In genomic region chr8:70071836-70072440, GRCm38 (mm10) we compare ENCODE assay signal across 10 mouse cellular contexts. TPM values are rescaled to one million over a fixed set of nuclear protein-coding genes. Genes with fewer than 3 reads are reported as not detected.
DNase-seq lines count a peak whose midpoint lies in the region; ATAC-seq lines count a peak whose summit lies in the region.
"Had no signal": no experiment of that assay in that cellular context is flagged by ENCODE, and none has a peak within 500 bp of the region (broad histone marks: within the 10 kb centered on the region; RNA-seq: fewer than 3 reads in every experiment).

No protein-coding gene starts in this region.

- H3K4me1 ChIP-seq in heart, embryonic 14.5 days (ENCODE audit: control insufficient read depth in 2 of 2, insufficient read depth in 2 of 2, low read length in 2 of 2): peaks cover 13 to 21% of the 10 kb centered on the region in 2 experiments; a peak in 3 of 4 replicates
- H3K4me1 ChIP-seq in lung, embryonic 15.5 days: peaks cover 8% of the 10 kb centered on the region
- H3K4me1 ChIP-seq in kidney, embryonic 16.5 days (ENCODE audit: insufficient read depth, low read length): peaks cover 9% of the 10 kb centered on the region
- 0 out of 2 replicates have a peak, but pooled peaks cover 3% of the 10 kb centered on the region for H3K4me1 ChIP-seq in stomach, embryonic 16.5 days (ENCODE audit: control insufficient read depth, insufficient read depth, low read length)

- peaks cover 51% of the 10 kb centered on the region for H3K36me3 ChIP-seq in heart, embryonic 14.5 days (ENCODE audit: control insufficient read depth, insufficient read depth, low read length)
- peaks cover 22% of the 10 kb centered on the region; the same call in 1 of the 2 replicates for H3K36me3 ChIP-seq in lung, embryonic 15.5 days
- peaks cover 37% of the 10 kb centered on the region for H3K36me3 ChIP-seq in kidney, embryonic 16.5 days (ENCODE audit: insufficient read depth, low read length)
- peaks cover 15% of the 10 kb centered on the region for H3K36me3 ChIP-seq in stomach, embryonic 16.5 days (ENCODE audit: control insufficient read depth, insufficient read depth, low read length)

- intact Hi-C loops in heart, postnatal 10 days (cut with DNase I): no loop called here

- no peak overlapping the region for H3K4me3 ChIP-seq in heart, embryonic 14.5 days (ENCODE audit: control insufficient read depth in 1 of 2, insufficient read depth in 1 of 2, low read depth in 1 of 2, low read length in 2 of 2)
- H3K4me3 ChIP-seq in lung, embryonic 15.5 days: no peak overlapping the region
- H3K4me3 ChIP-seq in kidney, embryonic 16.5 days (ENCODE audit: low read length): no peak overlapping the region
- no peak overlapping the region for H3K4me3 ChIP-seq in stomach, embryonic 16.5 days (replicated peaks; ENCODE audit: low read length)

- no peaks in the 10 kb centered on the region for H3K9me3 ChIP-seq in heart, embryonic 14.5 days (ENCODE audit: control insufficient read depth, low read length)
- H3K9me3 ChIP-seq in lung, embryonic 15.5 days: no peaks in the 10 kb centered on the region
- no peaks in the 10 kb centered on the region for H3K9me3 ChIP-seq in kidney, embryonic 16.5 days (ENCODE audit: low read length)
- H3K9me3 ChIP-seq in stomach, embryonic 16.5 days (replicated peaks; ENCODE audit: control insufficient read depth, low read length): no peaks in the 10 kb centered on the region

- no peaks in the 10 kb centered on the region for H3K27me3 ChIP-seq in heart, embryonic 14.5 days (ENCODE audit: control insufficient read depth, insufficient read depth, low read length)
- no peaks in the 10 kb centered on the region for H3K27me3 ChIP-seq in lung, embryonic 15.5 days
- no peaks in the 10 kb centered on the region for H3K27me3 ChIP-seq in kidney, embryonic 16.5 days (ENCODE audit: insufficient read depth, low read length)
- no peaks in the 10 kb centered on the region for H3K27me3 ChIP-seq in stomach, embryonic 16.5 days (ENCODE audit: control insufficient read depth, insufficient read depth, low read length)
- H3K27me3 ChIP-seq: Patski had no signal

- H3K4me2 ChIP-seq in heart, embryonic 14.5 days (ENCODE audit: low read length): no peak overlapping the region
- no peak overlapping the region for H3K4me2 ChIP-seq in lung, embryonic 15.5 days
- peak overlapping the region; percentile 54 for H3K4me2 ChIP-seq in kidney, embryonic 16.5 days (replicated peaks; ENCODE audit: low read depth, low read length)
- H3K4me2 ChIP-seq in stomach, embryonic 16.5 days (ENCODE audit: low read depth, low read length): no peak overlapping the region

- WGBS in heart, embryonic 14.5 days: 69% methylated on average over 2 of the region's 2 CpGs
- WGBS in lung, embryonic 15.5 days: 74% methylated on average over 2 of the region's 2 CpGs
- 78% methylated on average over 2 of the region's 2 CpGs for WGBS in kidney, embryonic 16.5 days
- 77% methylated on average over 2 of the region's 2 CpGs for WGBS in stomach, embryonic 16.5 days

- H3K27ac ChIP-seq in heart, embryonic 14.5 days (replicated peaks in 1 of 2; ENCODE audit: control insufficient read depth in 1 of 2, insufficient read depth in 1 of 2, low read depth in 2 of 2, low read length in 2 of 2): peak overlapping the region in 1 of 2 experiments; percentile 19; a peak in 1 of 4 replicates
- H3K27ac ChIP-seq in lung, embryonic 15.5 days: 0 out of 2 replicates have a peak overlapping the region, but pooled peaks have one; percentile 4
- H3K27ac ChIP-seq in kidney, embryonic 16.5 days (ENCODE audit: low read length): no peak overlapping the region
- H3K27ac ChIP-seq in stomach, embryonic 16.5 days (ENCODE audit: low read length): no peak overlapping the region
- H3K27ac ChIP-seq: macrophage had no signal

- no peak for DNase-seq in heart, postnatal 10 days
- no peak for DNase-seq in lung, postnatal 25 days (ENCODE audit: low spot score)
- no peak for DNase-seq in cerebellum, postnatal 25 days

- 0 out of 2 replicates have a peak, but pooled peaks have one; percentile 25 for ATAC-seq in heart, embryonic 14.5 days (ENCODE audit: insufficient number of reproducible peaks, insufficient read depth, low FRiP score, low read depth)
- peak; percentile 56; the same call in 1 of the 2 replicates for ATAC-seq in lung, embryonic 15.5 days (ENCODE audit: borderline replicate concordance, extremely low read depth, low FRiP score, low TSS enrichment)
- ATAC-seq in kidney, embryonic 16.5 days (ENCODE audit: low FRiP score, low TSS enrichment): no peak
- ATAC-seq in stomach, embryonic 16.5 days (ENCODE audit: insufficient read depth, low FRiP score): peak; percentile 19; the same call in 1 of the 2 replicates
- ATAC-seq: Patski had no signal

- no peak overlapping the region for H3K9ac ChIP-seq in heart, embryonic 14.5 days (ENCODE audit: low read length)
- no peak overlapping the region for H3K9ac ChIP-seq in lung, embryonic 15.5 days
- no peak overlapping the region for H3K9ac ChIP-seq in kidney, embryonic 16.5 days (replicated peaks; ENCODE audit: low read length)
- H3K9ac ChIP-seq in stomach, embryonic 16.5 days (ENCODE audit: low read length): no peak overlapping the region

RNA-seq across cellular contexts. Expression of gene Tm6sf2, which starts 0.8 kb away (rescaled TPM):
- 0.50 and 2.0 TPM in 2 replicates for polyA plus RNA-seq in heart, embryonic 14.5 days (2014; fragmentation: Nextera tagmentation; extraction: Ambion mirVana)
- total RNA-seq in heart, postnatal 10 days (2021): under 1 TPM; 0.77 to 0.94 TPM
- 0.54 TPM in 2 replicates for polyA plus RNA-seq in lung, embryonic 15.5 days (2015; fragmentation: Nextera tagmentation; extraction: Ambion mirVana)
- polyA plus RNA-seq in kidney, embryonic 16.5 days (2015; fragmentation: Nextera tagmentation; extraction: Ambion mirVana): 0.94 and 1.3 TPM in 2 replicates
- 8.4 and 11.6 TPM in 2 replicates for polyA plus RNA-seq in stomach, embryonic 16.5 days (2015; fragmentation: Nextera tagmentation; extraction: Ambion mirVana)

RNA-seq across cellular contexts. Expression of gene Hapln4, which starts 11.3 kb away (rescaled TPM):
- polyA plus RNA-seq in heart, embryonic 14.5 days (2014; fragmentation: Nextera tagmentation; extraction: Ambion mirVana): 0.19 TPM in 1 of 2 replicates, not detected in the other
- total RNA-seq in heart, postnatal 10 days (2021): not detected
- polyA plus RNA-seq in lung, embryonic 15.5 days (2015; fragmentation: Nextera tagmentation; extraction: Ambion mirVana): not detected in 2 replicates
- not detected in 2 replicates for polyA plus RNA-seq in kidney, embryonic 16.5 days (2015; fragmentation: Nextera tagmentation; extraction: Ambion mirVana)
- 0.28 TPM in 1 of 2 replicates, not detected in the other for polyA plus RNA-seq in stomach, embryonic 16.5 days (2015; fragmentation: Nextera tagmentation; extraction: Ambion mirVana)
- polyA plus RNA-seq: CD4-positive, CD25-positive, alpha-beta regulatory T cell, adult 4 months had no signal

RNA-seq across cellular contexts. Expression of gene Sugp1, which starts 29.3 kb away (rescaled TPM):
- polyA plus RNA-seq in heart, embryonic 14.5 days (2014; fragmentation: Nextera tagmentation; extraction: Ambion mirVana): 22.8 and 24.3 TPM in 2 replicates
- total RNA-seq in heart, postnatal 10 days (2021): 10 to 100 TPM; 23.2 to 23.9 TPM
- 41.5 and 44.8 TPM in 2 replicates for polyA plus RNA-seq in lung, embryonic 15.5 days (2015; fragmentation: Nextera tagmentation; extraction: Ambion mirVana)
- polyA plus RNA-seq in kidney, embryonic 16.5 days (2015; fragmentation: Nextera tagmentation; extraction: Ambion mirVana): 50.7 and 51.6 TPM in 2 replicates
- polyA plus RNA-seq in stomach, embryonic 16.5 days (2015; fragmentation: Nextera tagmentation; extraction: Ambion mirVana): 39.1 and 42.0 TPM in 2 replicates

RNA-seq across cellular contexts. Expression of gene Mau2, which starts 29.4 kb away (rescaled TPM):
- 40.5 and 42.2 TPM in 2 replicates for polyA plus RNA-seq in heart, embryonic 14.5 days (2014; fragmentation: Nextera tagmentation; extraction: Ambion mirVana)
- 10 to 100 TPM; 43.3 to 44.2 TPM for total RNA-seq in heart, postnatal 10 days (2021)
- 46.4 and 50.5 TPM in 2 replicates for polyA plus RNA-seq in lung, embryonic 15.5 days (2015; fragmentation: Nextera tagmentation; extraction: Ambion mirVana)
- polyA plus RNA-seq in kidney, embryonic 16.5 days (2015; fragmentation: Nextera tagmentation; extraction: Ambion mirVana): 54.3 and 62.4 TPM in 2 replicates
- 46.1 and 46.7 TPM in 2 replicates for polyA plus RNA-seq in stomach, embryonic 16.5 days (2015; fragmentation: Nextera tagmentation; extraction: Ambion mirVana)

RNA-seq across cellular contexts. Expression of gene Ncan, which starts 48.7 kb away (rescaled TPM):
- polyA plus RNA-seq in heart, embryonic 14.5 days (2014; fragmentation: Nextera tagmentation; extraction: Ambion mirVana): 0.26 and 0.34 TPM in 2 replicates
- total RNA-seq in heart, postnatal 10 days (2021): under 1 TPM in 1 of 2 experiments, not detected in 1; 0.19 TPM
- polyA plus RNA-seq in lung, embryonic 15.5 days (2015; fragmentation: Nextera tagmentation; extraction: Ambion mirVana): 0.22 and 0.23 TPM in 2 replicates
- polyA plus RNA-seq in kidney, embryonic 16.5 days (2015; fragmentation: Nextera tagmentation; extraction: Ambion mirVana): 0.10 and 0.31 TPM in 2 replicates
- polyA plus RNA-seq in stomach, embryonic 16.5 days (2015; fragmentation: Nextera tagmentation; extraction: Ambion mirVana): 0.96 and 1.4 TPM in 2 replicates
- polyA plus RNA-seq: CD4-positive, CD25-positive, alpha-beta regulatory T cell, adult 4 months; macrophage had no signal
